Mouse (Mus musculus) thymus, adult 2 months (tissue): ENCODE results near the gene Cib3.

Experiments used
- CTCF ChIP-seq: fragments of 200-500 bp; IDR thresholded peaks from 2 replicates; pipeline ENCODE4 v1.5.1; 2012; ENCODE audit warnings: mild to moderate bottlenecking, control low read depth, low read length, moderate library complexity, borderline replicate concordance; ENCODE audit not compliant: control insufficient read depth, poor library complexity, insufficient read depth; ENCODE audit errors: extremely low read depth
- POLR2A ChIP-seq: fragments of 200-500 bp; IDR thresholded peaks from 2 replicates; pipeline ENCODE4 v1.6.1; 2012; ENCODE audit warnings: mild to moderate bottlenecking, low read length, control low read depth, moderate library complexity; ENCODE audit not compliant: control insufficient read depth, poor library complexity, insufficient read depth; ENCODE audit errors: extremely low read depth

DNA sequence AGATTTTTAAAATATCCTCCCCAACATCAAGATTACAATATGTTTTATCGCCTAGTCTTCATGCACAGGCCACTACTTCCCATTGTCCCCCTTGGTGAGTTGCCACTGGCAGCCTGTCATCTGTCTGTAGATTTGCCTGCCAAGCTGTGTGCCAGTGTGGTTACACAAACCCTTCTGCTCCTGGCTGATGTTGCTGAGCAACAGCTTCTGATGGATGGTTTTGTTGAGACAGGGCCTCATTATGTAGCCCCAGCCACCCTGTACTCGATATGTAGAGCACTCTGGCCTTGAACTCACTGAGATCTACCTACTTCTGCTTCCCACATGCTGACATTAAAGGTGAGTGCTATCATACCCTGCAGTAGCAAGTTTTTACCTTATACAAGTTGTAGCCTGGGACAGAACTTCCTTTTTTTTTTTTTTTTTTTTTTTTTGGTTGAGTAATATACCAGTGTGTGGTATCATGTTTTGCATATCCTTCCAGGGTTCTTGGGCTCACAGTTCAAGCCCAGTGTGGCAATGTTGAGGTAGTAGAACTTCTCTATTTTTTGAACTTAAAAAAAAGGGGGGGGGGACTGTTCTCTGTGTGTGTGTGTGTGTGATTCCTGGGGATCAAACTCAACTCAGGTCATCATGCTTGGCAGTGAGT is 29.0 kb downstream of the Cib3 start:
- no peak for TF ChIP-seq CTCF
- TF ChIP-seq POLR2A = no peak
